Mouse (Mus musculus): ENCODE data around the gene Hectd2.

The Hectd2 gene

DNA sequence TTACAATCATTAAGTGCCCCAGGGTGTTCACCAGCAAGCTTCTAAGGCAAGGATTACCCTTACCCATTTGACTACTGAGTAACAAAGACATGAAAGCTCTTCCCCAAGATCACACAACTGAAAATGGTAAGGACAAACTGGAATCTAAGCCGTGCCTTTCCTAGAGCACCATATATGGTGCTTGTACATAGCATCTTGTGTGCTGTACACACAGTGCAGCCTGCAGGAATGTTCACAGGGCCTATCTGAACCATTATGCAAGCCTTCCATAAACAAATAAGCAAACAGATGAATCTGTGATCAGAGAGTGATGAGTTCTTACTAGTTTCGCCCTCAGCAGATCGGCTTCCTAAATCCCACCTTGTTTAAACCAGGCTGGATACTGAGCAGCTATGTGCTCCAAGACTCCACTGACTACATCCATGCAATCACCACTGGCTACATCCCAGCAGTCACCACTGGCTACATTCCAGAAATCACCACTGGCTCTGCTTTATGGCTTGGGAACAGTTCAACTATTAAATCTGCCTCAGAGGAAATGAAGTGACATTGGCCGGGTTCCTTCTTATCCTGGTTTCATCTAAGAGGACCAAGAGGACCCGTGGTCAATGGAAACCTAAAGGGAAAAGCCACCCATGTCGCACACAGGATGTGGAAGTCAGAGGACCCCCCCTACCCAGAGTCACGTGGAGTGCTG, 91.8 kb downstream of the Hectd2 start:
- DNase-seq (ENCODE audit: low read depth, low spot score) = no peak

DNA sequence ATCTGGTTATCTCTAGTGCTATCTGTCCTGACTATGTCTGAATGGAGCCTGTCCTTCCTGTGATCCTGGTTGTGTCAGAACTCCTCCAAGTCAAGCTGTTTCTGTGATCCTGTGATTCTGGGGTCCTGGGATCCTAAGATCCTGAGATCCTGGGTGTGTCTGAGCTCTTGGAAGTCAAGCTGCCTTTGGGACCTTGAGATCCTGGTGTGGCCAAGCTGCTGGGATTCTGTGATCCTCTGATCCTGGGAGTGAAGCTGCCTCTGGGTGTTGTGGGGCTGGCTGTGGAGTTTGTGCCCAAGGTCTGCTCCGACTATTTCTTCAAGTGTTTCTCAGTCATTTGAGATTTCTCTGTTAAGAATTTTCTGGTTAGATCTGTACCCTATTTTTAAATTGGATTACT, 98.2 kb downstream of the Hectd2 start:
- DNase-seq (ENCODE audit: low read depth, low spot score) = no peak

DNA sequence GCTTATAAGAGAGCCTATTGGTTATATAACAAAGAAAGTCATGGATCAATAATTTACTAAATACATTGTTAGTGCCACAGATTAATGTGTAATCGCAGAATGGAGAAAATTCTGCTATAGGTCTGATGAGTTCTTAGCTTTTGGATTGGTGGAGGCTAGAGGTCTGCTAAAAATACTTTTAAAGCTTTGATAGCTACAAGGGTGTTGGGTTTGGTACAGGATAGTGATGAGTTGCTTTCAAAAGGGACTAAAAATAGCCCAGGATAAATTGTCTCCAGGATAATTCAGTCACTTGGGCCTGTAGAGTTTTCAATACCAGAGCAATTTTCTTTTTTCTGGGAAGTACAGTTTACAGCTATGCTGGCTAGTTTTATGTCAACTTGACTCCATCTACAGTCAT, 108.3 kb downstream of the Hectd2 start:
- DNase-seq (ENCODE audit: low read depth, low spot score) = no peak

DNA sequence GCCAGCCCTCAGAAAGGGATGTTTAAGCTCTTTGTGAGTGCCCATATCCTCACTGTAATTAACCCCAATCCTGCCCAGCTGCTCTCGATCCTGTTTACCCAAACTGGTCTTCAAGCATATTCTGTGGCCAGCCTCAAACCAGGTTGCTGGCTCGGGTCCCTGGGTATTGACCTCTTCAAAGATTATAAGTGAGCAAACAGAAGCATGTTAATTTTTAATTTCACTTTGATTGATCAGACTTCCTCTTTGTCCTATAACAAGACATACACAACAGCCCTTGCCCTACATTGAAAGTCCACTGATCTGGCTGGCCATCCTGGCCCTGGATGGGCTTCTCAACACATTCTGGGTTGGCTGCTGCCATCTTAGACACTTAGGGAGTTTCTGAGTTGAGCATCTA, 109.5 kb downstream of the Hectd2 start:
- DNase-seq (ENCODE audit: low read depth, low spot score) = no peak

DNA sequence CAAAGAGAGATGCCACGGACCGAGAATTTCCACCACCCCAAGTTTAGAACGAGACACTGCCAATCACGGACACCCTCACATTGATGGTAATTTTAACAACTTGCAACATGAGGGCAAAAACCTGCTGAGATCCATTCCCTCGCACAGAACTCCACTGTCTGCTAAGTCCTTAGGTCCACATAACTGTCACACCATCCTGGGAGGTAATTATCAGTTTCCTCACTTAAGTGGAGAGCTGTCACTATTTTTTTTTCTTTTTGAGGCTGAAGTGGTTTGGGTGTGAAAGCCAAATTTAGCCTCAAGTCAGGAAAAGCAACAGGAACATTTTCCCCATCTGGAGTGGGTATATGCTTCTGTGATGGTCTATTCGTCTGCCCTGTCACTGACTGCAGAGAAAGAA, 110.0 kb downstream of the Hectd2 start:
- DNase-seq (ENCODE audit: low read depth, low spot score) = no peak

DNA sequence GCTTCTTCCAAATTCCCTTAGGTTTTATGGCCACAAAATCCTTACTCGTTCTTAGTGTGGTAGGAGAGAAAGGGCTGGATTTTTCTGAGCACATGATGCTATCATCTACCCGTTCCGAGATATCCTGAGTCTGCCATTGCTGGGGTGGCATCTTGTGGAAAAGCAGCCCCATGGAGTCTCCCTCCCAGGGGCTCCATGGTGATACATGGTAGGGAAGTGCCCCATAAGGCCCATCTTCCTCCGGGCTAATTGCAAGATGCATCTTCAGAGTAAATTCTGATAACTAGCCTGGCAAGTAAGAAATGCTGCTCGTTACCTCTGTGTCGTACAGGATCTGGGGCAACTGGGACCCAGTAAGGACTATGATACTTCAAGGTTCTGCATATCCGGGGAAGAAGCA, 110.8 kb downstream of the Hectd2 start:
- no peak for DNase-seq (ENCODE audit: low read depth, low spot score)

DNA sequence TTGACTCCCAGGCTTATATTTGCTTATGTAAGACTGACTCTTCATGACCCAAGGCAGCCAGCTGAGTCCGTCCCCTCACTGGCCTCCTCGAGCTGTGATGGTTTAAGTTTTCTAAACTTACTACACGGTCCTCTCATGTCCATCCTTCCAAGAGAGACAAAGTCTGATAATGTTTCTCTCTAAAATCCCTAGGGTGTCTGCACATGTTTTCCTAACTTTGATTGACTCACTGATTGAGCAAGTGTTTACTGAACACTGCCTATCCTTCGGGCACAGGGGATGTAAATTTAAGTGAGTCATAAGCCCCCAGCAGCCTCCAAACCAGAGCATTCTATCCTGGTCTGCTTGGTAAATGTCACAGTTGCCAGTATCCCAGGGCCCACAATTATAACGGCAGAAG, 111.2 kb downstream of the Hectd2 start:
- DNase-seq (ENCODE audit: low read depth, low spot score) = no peak

DNA sequence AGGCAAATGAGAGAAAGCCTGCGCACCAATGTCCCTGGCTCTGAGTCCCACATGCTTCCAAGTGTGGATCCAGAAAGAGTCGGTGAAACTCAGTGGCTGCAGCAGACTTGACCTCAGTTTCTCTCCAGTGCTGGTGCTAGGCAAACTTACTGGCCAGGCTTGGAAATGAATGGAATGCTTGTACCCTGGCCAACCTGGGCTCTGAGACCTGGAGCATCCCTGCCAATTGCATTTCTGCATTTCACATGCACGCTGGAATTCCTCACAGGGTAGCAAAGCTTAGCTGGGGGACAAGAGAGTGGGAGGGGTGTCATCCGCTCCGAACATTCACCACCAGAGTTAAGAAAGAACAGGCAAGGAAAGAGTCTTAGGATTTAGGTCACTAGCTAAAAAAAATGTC, 112.0 kb downstream of the Hectd2 start:
- no peak for DNase-seq (ENCODE audit: low read depth, low spot score)

DNA sequence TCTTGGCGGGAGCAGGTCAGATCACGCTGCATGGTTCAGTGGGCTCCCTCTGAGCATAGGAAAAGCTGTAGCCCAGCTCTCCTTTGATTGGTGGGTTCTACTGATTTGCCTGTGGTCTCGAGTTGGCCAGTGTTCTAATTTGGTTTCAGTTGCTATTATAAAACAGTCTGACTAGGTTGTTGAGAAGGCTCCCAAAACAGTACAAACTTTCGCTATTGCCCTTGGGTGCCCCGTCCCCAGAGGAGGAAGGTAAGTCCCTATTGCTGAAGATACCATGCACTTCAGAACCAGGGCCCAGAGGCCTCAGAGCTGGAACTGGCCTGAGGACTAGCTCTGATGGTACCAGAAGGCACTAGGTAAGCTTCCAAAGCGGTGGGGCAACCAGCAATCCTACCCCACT, 112.9 kb downstream of the Hectd2 start:
- DNase-seq (ENCODE audit: low read depth, low spot score) = no peak

DNA sequence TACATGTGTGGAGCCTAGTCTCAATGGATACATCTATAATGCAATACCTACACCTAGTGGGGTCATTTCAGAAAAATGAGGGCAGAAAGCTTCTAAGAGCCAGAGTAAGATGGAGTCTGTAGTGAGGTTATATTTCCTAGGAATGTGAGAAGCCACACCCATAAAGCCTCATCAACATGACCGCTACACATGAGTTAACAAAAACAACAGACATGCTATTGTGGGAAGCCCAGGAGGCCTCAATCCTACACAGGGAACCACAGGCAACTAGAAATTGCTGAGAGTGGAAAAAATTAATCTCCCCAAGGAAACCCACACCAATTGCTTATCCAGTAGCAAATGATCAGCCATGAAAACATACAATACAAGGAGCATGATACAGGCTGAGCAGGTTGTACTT, 113.7 kb downstream of the Hectd2 start:
- peak; percentile 12 for DNase-seq (ENCODE audit: low read depth, low spot score)

DNA sequence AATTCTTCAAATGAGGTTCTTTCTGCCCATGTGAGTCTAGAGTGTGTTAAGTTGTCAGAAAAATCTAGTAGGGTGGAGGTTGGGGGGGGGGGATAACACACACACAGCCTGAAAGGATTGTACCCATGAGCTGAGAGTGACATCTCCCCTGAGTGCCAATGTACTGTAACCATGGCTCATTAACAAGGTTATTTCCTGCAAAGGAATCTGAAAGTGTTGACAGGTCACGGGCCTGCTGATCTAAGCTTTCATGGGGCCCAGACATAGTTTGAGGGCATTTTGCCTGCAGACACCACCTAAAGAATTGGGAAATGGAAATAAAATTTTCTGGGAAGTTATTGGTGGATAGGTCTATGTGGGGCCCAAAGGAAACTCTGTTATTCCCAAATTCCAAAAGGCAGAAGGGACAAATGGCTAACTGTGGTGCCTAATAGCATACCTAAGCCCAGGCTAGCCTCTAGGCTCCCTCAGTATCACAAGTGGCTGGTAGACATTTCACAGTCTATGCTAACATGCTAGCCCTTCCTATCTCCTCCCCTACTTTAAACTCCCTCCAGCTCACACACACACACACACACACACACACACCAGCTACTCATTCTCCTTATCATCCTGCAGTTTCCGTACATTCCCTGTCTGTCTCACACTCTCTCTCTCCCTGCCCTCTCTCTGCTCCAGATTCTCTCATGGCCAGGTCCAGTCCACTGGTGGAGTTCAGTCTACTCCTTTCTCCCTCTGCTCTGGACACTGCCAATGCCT, 114.6 kb downstream of the Hectd2 start:
- DNase-seq (ENCODE audit: low read depth, low spot score) = no peak

DNA sequence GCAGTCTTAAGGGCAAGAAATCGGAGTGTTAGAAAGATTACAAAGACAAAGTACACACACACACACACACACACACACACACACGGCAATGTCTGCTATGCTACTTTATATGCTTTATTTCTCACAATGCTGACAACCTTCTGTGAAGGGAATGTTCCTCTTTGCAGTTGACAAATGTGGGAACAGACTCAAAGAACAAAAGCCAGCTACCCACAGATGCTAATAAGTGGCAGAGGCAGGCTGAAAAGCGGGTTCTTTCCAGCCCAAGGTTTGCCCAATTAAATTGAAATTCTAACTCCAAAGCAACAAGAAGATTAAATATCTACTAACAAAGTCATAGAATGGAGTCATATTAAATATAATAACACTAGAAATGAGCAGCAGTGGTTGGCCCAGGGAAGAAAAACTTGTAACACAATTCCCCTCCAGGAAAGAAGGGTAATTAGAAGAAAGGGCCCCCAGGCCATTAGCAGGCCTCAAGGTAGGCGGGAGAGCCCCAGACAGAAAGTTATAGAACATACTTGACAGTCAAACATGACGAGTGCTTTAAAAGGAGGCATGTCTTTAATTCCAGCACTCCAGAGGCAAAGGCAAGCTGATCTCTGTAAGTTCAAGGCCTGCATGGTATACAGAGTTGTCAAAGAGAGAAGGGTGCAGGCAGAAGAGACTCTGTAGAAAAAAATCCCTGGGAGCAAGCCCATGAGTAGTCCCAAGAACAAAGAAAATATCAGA, 115.4 kb downstream of the Hectd2 start:
- DNase-seq (ENCODE audit: low read depth, low spot score) = no peak

Data from R1 (cell line).